Mouse (Mus musculus) stomach, embryonic 16.5 days (tissue): Measurements from ENCODE around the gene Kcnk7. TPM values are rescaled to one million over a fixed set of nuclear protein-coding genes. Genes with fewer than 3 reads are reported as not detected.

Experiments
- ATAC-seq: fragments of 200-750 bp; cut with Nextera tagmentation; 2 replicates; pipeline ENCODE4 v1.8.0; 2017; ENCODE audit warnings: moderate number of reproducible peaks, moderate TSS enrichment; ENCODE audit not compliant: insufficient read depth, low FRiP score
- H3K27ac ChIP-seq: fragments of 300-500 bp; sonication (generic); 2 replicates; pipeline ENCODE4 v1.5.1; 2014; ENCODE audit warnings: low read length
- H3K27me3 ChIP-seq: fragments of 300-500 bp; sonication (generic); 2 replicates; pipeline ENCODE4 v1.6.1; 2014; ENCODE audit warnings: low read length, control low read depth, mixed read lengths; ENCODE audit not compliant: control insufficient read depth, insufficient read depth
- H3K36me3 ChIP-seq: fragments of 300-500 bp; sonication (generic); 2 replicates; pipeline ENCODE4 v1.6.1; 2014; ENCODE audit warnings: low read length; ENCODE audit not compliant: control insufficient read depth, insufficient read depth
- H3K4me1 ChIP-seq: fragments of 300-500 bp; sonication (generic); 2 replicates; pipeline ENCODE4 v1.6.1; 2014; ENCODE audit warnings: low read length, control low read depth, mixed read lengths; ENCODE audit not compliant: control insufficient read depth, insufficient read depth
- H3K4me2 ChIP-seq: fragments of 300-500 bp; sonication (generic); 2 replicates; pipeline ENCODE4 v1.6.1; 2014; ENCODE audit warnings: low read depth, low read length, mixed read lengths
- H3K4me3 ChIP-seq: fragments of 300-500 bp; sonication (generic); replicated peaks from 2 replicates; pipeline ENCODE4 v1.5.1; 2014; ENCODE audit warnings: mild to moderate bottlenecking, low read length
- H3K9ac ChIP-seq: fragments of 300-500 bp; sonication (generic); 2 replicates; pipeline ENCODE4 v1.6.1; 2014; ENCODE audit warnings: low read length
- H3K9me3 ChIP-seq: fragments of 300-500 bp; sonication (generic); replicated peaks from 2 replicates; pipeline ENCODE4 v1.6.1; 2016; ENCODE audit warnings: low read length, control low read depth; ENCODE audit not compliant: control insufficient read depth
- WGBS: fragments of 180-500 bp; shearing (Covaris S2); extraction: QIAGEN DNeasy Blood & Tissue Kit; methylation state at CpG from one replicate; pipeline ENCODE4 v1.1.7; 2014; 5-methylcytosine and 5-hydroxymethylcytosine counted together
- polyA plus RNA-seq: library from polyadenylated mRNA; unstranded; fragments of >200 nt; fragmentation: Nextera tagmentation; extraction: Ambion mirVana; gene quantifications from 2 replicates; pipeline ENCODE4 v1.2.1, GENCODE M21; 2015

Kcnk7 gene
- polyA plus RNA-seq, 1 experiment from 2014 or later: 2.2 TPM

GRCm38 (mm10) chr19:5688200-5689087 is 15.7 kb upstream of the Kcnk7 start, which contains the start of the genes Map3k11 and Pcnx3:
Gene Map3k11 (plus strand): TSS chr19:5688742.
Gene Pcnx3 (minus strand): TSS chr19:5688908.
- Histone ChIP-seq H3K27ac (peak within 1 kb of the TSS; percentile 98), H3K4me2 (peak within 1 kb of the TSS; percentile 99), H3K9ac (peak within 1 kb of the TSS; percentile 96), H3K27me3 (no peaks in the 10 kb centered on the region), H3K9me3 (no peaks in the 10 kb centered on the region), H3K36me3 (peaks cover 15% of the 10 kb centered on the region), H3K4me3 (peak within 1 kb of the TSS; percentile 98), H3K4me1 (peaks cover 39% of the 10 kb centered on the region)
- ATAC-seq: peak; percentile 93
- 0% methylated on average over 69 of the region's 69 CpGs for WGBS

- under 1% methylated on average over 7 of the region's 7 CpGs for WGBS
- H3K4me3 ChIP-seq: peak overlapping the region; percentile 98
- H3K27me3 ChIP-seq: no peaks in the 10 kb centered on the region
- peak overlapping the region; percentile 96 for H3K9ac ChIP-seq
- H3K4me2 ChIP-seq: peak overlapping the region; percentile 99
- peaks cover 15% of the 10 kb centered on the region for H3K36me3 ChIP-seq
- H3K9me3 ChIP-seq: no peaks in the 10 kb centered on the region
- ATAC-seq: no peak
- H3K27ac ChIP-seq: peak overlapping the region; percentile 98
- peaks cover 39% of the 10 kb centered on the region for H3K4me1 ChIP-seq
These were observed 15.1 kb upstream of the Kcnk7 start for GRCm38 (mm10) chr19:5689088-5689428.

- peak overlapping the region; percentile 99 for H3K4me2 ChIP-seq
- no peaks in the 10 kb centered on the region for H3K27me3 ChIP-seq
- H3K27ac ChIP-seq: peak overlapping the region; percentile 98
- H3K4me1 ChIP-seq: peaks cover 39% of the 10 kb centered on the region
- H3K36me3 ChIP-seq: peaks cover 13% of the 10 kb centered on the region
- WGBS: 4% methylated on average over 42 of the region's 42 CpGs
- ATAC-seq: peak; percentile 77
- peak overlapping the region; percentile 98 for H3K4me3 ChIP-seq
- H3K9me3 ChIP-seq: no peaks in the 10 kb centered on the region
- peak overlapping the region; percentile 96 for H3K9ac ChIP-seq
These were observed 14.4 kb upstream of the Kcnk7 start for GRCm38 (mm10) chr19:5689565-5690342.

- H3K4me1 ChIP-seq: peaks cover 43% of the 10 kb centered on the region
- H3K27me3 ChIP-seq: no peaks in the 10 kb centered on the region
- peak overlapping the region; percentile 98 for H3K4me3 ChIP-seq
- peak overlapping the region; percentile 99 for H3K4me2 ChIP-seq
- peaks cover 13% of the 10 kb centered on the region; the same call in 1 of the 2 replicates for H3K36me3 ChIP-seq
- no peaks in the 10 kb centered on the region for H3K9me3 ChIP-seq
- H3K27ac ChIP-seq: peak overlapping the region; percentile 98
- H3K9ac ChIP-seq: peak overlapping the region; percentile 96
- ATAC-seq: no peak
- 48% methylated on average over 15 of the region's 15 CpGs for WGBS
These were observed 13.8 kb upstream of the Kcnk7 start for GRCm38 (mm10) chr19:5690343-5690735.

GRCm38 (mm10) chr19:5691601-5692000 is 12.6 kb upstream of the Kcnk7 start:
- peak overlapping the region; percentile 98 for H3K4me3 ChIP-seq
- peak overlapping the region; percentile 96 for H3K9ac ChIP-seq
- peak overlapping the region; percentile 99 for H3K4me2 ChIP-seq
- 0 out of 2 replicates have a peak, but pooled peaks cover 6% of the 10 kb centered on the region for H3K36me3 ChIP-seq
- no peaks in the 10 kb centered on the region for H3K9me3 ChIP-seq
- H3K4me1 ChIP-seq: peaks cover 46% of the 10 kb centered on the region
- H3K27ac ChIP-seq: peak overlapping the region; percentile 79
- H3K27me3 ChIP-seq: no peaks in the 10 kb centered on the region
- 61% methylated on average over 5 of the region's 5 CpGs for WGBS
- no peak for ATAC-seq

- Histone ChIP-seq H3K9ac (peak overlapping the region; percentile 96), H3K4me3 (peak overlapping the region; percentile 98), H3K9me3 (no peaks in the 10 kb centered on the region), H3K36me3 (0 out of 2 replicates have a peak, but pooled peaks cover 6% of the 10 kb centered on the region), H3K27me3 (no peaks in the 10 kb centered on the region), H3K4me1 (peaks cover 45% of the 10 kb centered on the region), H3K27ac (peak overlapping the region; percentile 79), H3K4me2 (peak overlapping the region; percentile 99)
- 52% methylated on average over 10 of the region's 10 CpGs for WGBS
- ATAC-seq: no peak
These were observed 11.9 kb upstream of the Kcnk7 start for GRCm38 (mm10) chr19:5692086-5692912.

GRCm38 (mm10) chr19:5692913-5693396 is 11.2 kb upstream of the Kcnk7 start:
- Histone ChIP-seq H3K36me3 (0 out of 2 replicates have a peak, but pooled peaks cover 6% of the 10 kb centered on the region), H3K27me3 (no peaks in the 10 kb centered on the region), H3K4me2 (peak overlapping the region; percentile 99), H3K9ac (peak overlapping the region; percentile 96), H3K27ac (peak overlapping the region; percentile 79), H3K9me3 (no peaks in the 10 kb centered on the region), H3K4me3 (peak overlapping the region; percentile 98), H3K4me1 (peaks cover 38% of the 10 kb centered on the region)
- ATAC-seq: no peak
- 66% methylated on average over 10 of the region's 10 CpGs for WGBS

- no peaks in the 10 kb centered on the region for H3K27me3 ChIP-seq
- H3K4me1 ChIP-seq: peaks cover 37% of the 10 kb centered on the region
- H3K9me3 ChIP-seq: no peaks in the 10 kb centered on the region
- peak overlapping the region; percentile 99; the same call in 1 of the 2 replicates for H3K4me2 ChIP-seq
- H3K27ac ChIP-seq: no peak overlapping the region
- H3K4me3 ChIP-seq: no peak overlapping the region
- no peak for ATAC-seq
- 85% methylated on average over 6 of the region's 6 CpGs for WGBS
- H3K36me3 ChIP-seq: peaks cover 8% of the 10 kb centered on the region; the same call in 1 of the 2 replicates
- no peak overlapping the region for H3K9ac ChIP-seq
These were observed 10.4 kb upstream of the Kcnk7 start for GRCm38 (mm10) chr19:5693801-5694200.
